Mouse (Mus musculus) myocyte (in vitro differentiated cells): ENCODE measurements around the gene Card11. TPM values are rescaled to one million over a fixed set of nuclear protein-coding genes. Genes with fewer than 3 reads are reported as not detected.

Experiments used
- H3K27me3 ChIP-seq: one replicate; pipeline ENCODE4 v1.6.1; 2011; ENCODE audit not compliant: control insufficient read depth, insufficient read depth, insufficient read length
- H3K36me3 ChIP-seq: one replicate; pipeline ENCODE4 v1.6.1; 2011; ENCODE audit not compliant: control insufficient read depth, insufficient read depth
- H3K4me2 ChIP-seq: one replicate; pipeline ENCODE4 v1.6.1; 2011; ENCODE audit warnings: low read depth, control low read depth
- H3K4me3 ChIP-seq: one replicate; pipeline ENCODE4 v1.5.1; 2011; ENCODE audit warnings: mild to moderate bottlenecking, control low read depth, moderate library complexity
- H3K79me2 ChIP-seq: one replicate; pipeline ENCODE4 v1.6.1; 2011; ENCODE audit not compliant: control insufficient read depth, insufficient read depth
- H3ac ChIP-seq: one replicate; pipeline ENCODE4 v1.6.1; 2011; ENCODE audit not compliant: control insufficient read depth, insufficient read length
- CEBPB ChIP-seq: IDR thresholded peaks from 2 replicates; pipeline ENCODE4 v1.6.1; 2011; ENCODE audit warnings: mild to moderate bottlenecking, moderate library complexity; ENCODE audit not compliant: poor library complexity, insufficient read depth, severe bottlenecking
- E2F4 ChIP-seq: IDR thresholded peaks from one replicate; pipeline ENCODE4 v1.6.1; 2011; ENCODE audit warnings: mild to moderate bottlenecking, control low read depth, moderate library complexity; ENCODE audit not compliant: insufficient read depth
- MAX ChIP-seq: IDR thresholded peaks from one replicate; pipeline ENCODE4 v1.6.1; 2011; ENCODE audit warnings: low read depth, mild to moderate bottlenecking, control low read depth
- MYOD1 ChIP-seq, 3 experiments: IDR thresholded peaks; one replicate each; pipeline ENCODE4 v1.6.1; 2011; ENCODE audit warnings: control low read depth in 2 of 3, low read depth in 2 of 3, mild to moderate bottlenecking in 2 of 3, moderate library complexity in 1 of 3; ENCODE audit not compliant: insufficient read length in 2 of 3, control insufficient read depth in 1 of 3
- MYOG ChIP-seq, 3 experiments: IDR thresholded peaks; one replicate each; pipeline ENCODE4 v1.6.1; 2011; ENCODE audit warnings: control low read depth in 2 of 3, low read depth in 2 of 3, mild to moderate bottlenecking in 2 of 3; ENCODE audit not compliant: insufficient read length in 2 of 3, control insufficient read depth in 1 of 3, insufficient read depth in 1 of 3
- POLR2A ChIP-seq: IDR thresholded peaks from one replicate; pipeline ENCODE4 v1.6.1; 2011; ENCODE audit warnings: low read depth, mild to moderate bottlenecking, control low read depth, moderate library complexity; ENCODE audit not compliant: insufficient read length
- POLR2AphosphoS2 ChIP-seq: IDR thresholded peaks from one replicate; pipeline ENCODE4 v1.6.1; 2011; ENCODE audit warnings: low read depth, control low read depth; ENCODE audit not compliant: insufficient read length
- REST ChIP-seq: IDR thresholded peaks from one replicate; pipeline ENCODE4 v1.6.1; 2011; ENCODE audit warnings: mild to moderate bottlenecking, control low read depth, moderate library complexity; ENCODE audit not compliant: insufficient read depth, insufficient read length
- SRF ChIP-seq: IDR thresholded peaks from one replicate; pipeline ENCODE4 v1.6.1; 2011; ENCODE audit warnings: low read depth; ENCODE audit not compliant: control insufficient read depth, insufficient read length
- TCF12 ChIP-seq: IDR thresholded peaks from one replicate; pipeline ENCODE4 v1.6.1; 2011; ENCODE audit warnings: mild to moderate bottlenecking, control low read depth; ENCODE audit not compliant: poor library complexity, insufficient read depth, severe bottlenecking
- TCF3 ChIP-seq: IDR thresholded peaks from one replicate; pipeline ENCODE4 v1.6.1; 2011; ENCODE audit warnings: low read depth, control low read depth; ENCODE audit not compliant: insufficient read length
- USF1 ChIP-seq: IDR thresholded peaks from one replicate; pipeline ENCODE4 v1.6.1; 2011; ENCODE audit warnings: low read depth, mild to moderate bottlenecking, control low read depth, moderate library complexity
- polyA plus RNA-seq: library from polyadenylated mRNA; unstranded; fragments of >200 nt; fragmentation: generic; extraction: Trizol; gene quantifications from one replicate; pipeline ENCODE4 v1.2.1, GENCODE M21; 2012; ENCODE audit warnings: missing spikeins

Card11 gene
- polyA plus RNA-seq, 1 experiment = 0.04 TPM

DNA sequence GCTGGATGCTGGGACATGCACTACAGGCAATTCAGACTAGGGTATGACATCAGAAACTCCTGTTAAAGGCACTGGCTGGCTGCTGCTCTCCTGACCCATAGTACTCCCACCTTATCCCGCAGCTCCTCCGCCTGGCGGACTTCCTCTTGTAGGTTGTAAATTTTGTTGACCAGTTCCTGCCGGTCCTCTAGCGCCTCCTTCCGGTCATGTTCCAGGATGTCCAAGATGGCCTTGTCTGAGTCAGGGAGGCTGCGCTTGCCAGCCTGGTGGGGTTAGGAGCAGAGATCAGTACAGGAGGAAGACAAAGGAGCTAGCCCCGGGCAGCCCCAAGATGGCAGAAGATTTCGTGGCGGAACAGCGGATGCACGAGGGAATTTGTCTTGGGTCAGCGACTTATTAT, 99.5 kb downstream of the Card11 start:
- Histone ChIP-seq H3K36me3 (no peaks in the 10 kb centered on the region), H3K27me3 (no peaks in the 10 kb centered on the region), H3K79me2 (no peaks in the 10 kb centered on the region), H3K4me2 (no peak overlapping the region), H3K4me3 (no peak overlapping the region), H3ac (no peak overlapping the region)
- TF ChIP-seq E2F4 (no peak), POLR2A (no peak), SRF (no peak), USF1 (no peak), TCF3 (no peak)

- Histone ChIP-seq H3K36me3 (no peaks in the 10 kb centered on the region), H3K27me3 (no peaks in the 10 kb centered on the region), H3K79me2 (no peaks in the 10 kb centered on the region), H3K4me2 (no peak overlapping the region), H3ac (no peak overlapping the region), H3K4me3 (no peak overlapping the region)
- TF ChIP-seq POLR2A (no peak), MYOD1 (IDR thresholded peaks at IDR 0.05; ENCODE audit: control insufficient read depth in 1 of 3, insufficient read length in 2 of 3, low read depth in 2 of 3) (no peak), SRF (no peak), TCF12 (no peak)
These were observed 109.3 kb downstream of the Card11 start for GRCm38 (mm10) chr5:140891080-140891479.

DNA sequence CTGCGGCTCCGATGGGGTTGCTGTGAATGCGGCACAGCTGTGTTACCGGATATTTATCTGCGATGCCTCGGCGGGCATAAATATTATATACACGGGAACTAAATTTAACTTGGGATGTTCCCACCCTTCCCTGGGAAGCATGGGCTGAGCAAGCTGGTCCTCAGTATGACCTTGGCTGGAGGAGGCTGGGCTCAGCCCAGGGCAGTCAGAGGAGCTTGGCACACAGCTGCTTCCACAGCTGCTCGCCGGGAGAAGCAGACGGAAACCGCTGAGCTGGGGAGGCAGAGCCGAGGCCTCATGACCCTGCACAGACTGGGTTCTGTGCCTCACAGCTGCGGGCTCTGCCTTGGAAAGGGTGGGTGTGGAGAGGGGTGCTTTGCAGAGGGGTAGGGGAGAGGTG, 110.3 kb downstream of the Card11 start:
- Histone ChIP-seq H3K4me3 (no peak overlapping the region), H3K27me3 (no peaks in the 10 kb centered on the region), H3K36me3 (no peaks in the 10 kb centered on the region), H3K79me2 (no peaks in the 10 kb centered on the region), H3ac (no peak overlapping the region), H3K4me2 (no peak overlapping the region)
- no peak for TF ChIP-seq E2F4
- TF ChIP-seq CEBPB = no peak
- no peak for TF ChIP-seq SRF
- no peak for TF ChIP-seq TCF12
- no peak for TF ChIP-seq POLR2AphosphoS2
- no peak for TF ChIP-seq POLR2A
- no peak for TF ChIP-seq TCF3
- TF ChIP-seq MYOD1 (IDR thresholded peaks at IDR 0.05; ENCODE audit: control insufficient read depth in 1 of 3, insufficient read length in 2 of 3, low read depth in 2 of 3) = no peak
- TF ChIP-seq USF1 = no peak
- TF ChIP-seq REST = no peak
- no peak for TF ChIP-seq MAX
- no peak for TF ChIP-seq MYOG (IDR thresholded peaks at IDR 0.05; ENCODE audit: control insufficient read depth in 1 of 3, insufficient read depth in 1 of 3, insufficient read length in 2 of 3, low read depth in 2 of 3)

- Histone ChIP-seq H3ac (no peak overlapping the region), H3K36me3 (no peaks in the 10 kb centered on the region), H3K79me2 (no peaks in the 10 kb centered on the region), H3K4me2 (no peak overlapping the region), H3K27me3 (no peaks in the 10 kb centered on the region), H3K4me3 (no peak overlapping the region)
- TF ChIP-seq MAX (no peak), TCF12 (no peak), USF1 (no peak), TCF3 (no peak), POLR2AphosphoS2 (no peak), CEBPB (no peak), MYOD1 (IDR thresholded peaks at IDR 0.05; ENCODE audit: control insufficient read depth in 1 of 3, insufficient read length in 2 of 3, low read depth in 2 of 3) (no peak), E2F4 (no peak), MYOG (IDR thresholded peaks at IDR 0.05; ENCODE audit: control insufficient read depth in 1 of 3, insufficient read depth in 1 of 3, insufficient read length in 2 of 3, low read depth in 2 of 3) (no peak), REST (no peak), SRF (no peak), POLR2A (no peak)
These were observed 110.8 kb downstream of the Card11 start for GRCm38 (mm10) chr5:140889539-140889938.

GRCm38 (mm10) chr5:140887871-140888270, 112.5 kb downstream of the Card11 start:
- no peak for TF ChIP-seq POLR2A
- Histone ChIP-seq H3ac (no peak overlapping the region), H3K27me3 (no peaks in the 10 kb centered on the region), H3K36me3 (no peaks in the 10 kb centered on the region), H3K79me2 (no peaks in the 10 kb centered on the region), H3K4me3 (no peak overlapping the region), H3K4me2 (no peak overlapping the region)
